Mouse (Mus musculus) G1E (cell line): ENCODE measurements around the gene Afmid. TPM values are rescaled to one million over a fixed set of nuclear protein-coding genes. Genes with fewer than 3 reads are reported as not detected.
"Not testable (repeated sequence)": the region's sequence is repeated elsewhere in the genome, so short reads cannot be mapped to it uniquely, and the experiment has no call there.

ENCODE experiments used
- ATAC-seq: 2 replicates; pipeline ENCODE4 v1.8.0; 2016; ENCODE audit warnings: mild to moderate bottlenecking; ENCODE audit not compliant: insufficient number of reproducible peaks, poor library complexity, low FRiP score, severe bottlenecking; ENCODE audit errors: extremely low read depth
- DNase-seq: peaks from one replicate; pipeline ENCODE4 v3.0.0; 2012; ENCODE audit warnings: low spot score
- H3K27me3 ChIP-seq: 2 replicates; pipeline ENCODE4 v1.6.1; 2012; ENCODE audit warnings: mild to moderate bottlenecking, low read length, inconsistent platforms; ENCODE audit not compliant: insufficient read depth
- H3K36me3 ChIP-seq: replicated peaks from 2 replicates; pipeline ENCODE3; 2012; ENCODE audit warnings: mild to moderate bottlenecking, inconsistent platforms
- H3K4me1 ChIP-seq: 2 replicates; pipeline ENCODE4 v1.6.1; 2012; ENCODE audit warnings: low read depth, low read length, inconsistent platforms, mixed read lengths; ENCODE audit not compliant: insufficient read depth
- H3K4me3 ChIP-seq: 2 replicates; pipeline ENCODE4 v1.5.1; 2012; ENCODE audit warnings: low read depth, mild to moderate bottlenecking, inconsistent platforms, low read length, moderate library complexity, mixed read lengths
- H3K9me3 ChIP-seq: replicated peaks from 2 replicates; pipeline ENCODE4 v1.6.1; 2012; ENCODE audit warnings: inconsistent platforms
- CTCF ChIP-seq: IDR thresholded peaks from 2 replicates; pipeline ENCODE4 v1.5.1; 2012; ENCODE audit warnings: low read depth, low read length, inconsistent platforms, mixed read lengths
- GATA1 ChIP-seq: IDR thresholded peaks from 2 replicates; pipeline ENCODE4 v1.6.1; 2012; ENCODE audit warnings: borderline replicate concordance, low read length, inconsistent platforms, mixed read lengths
- GATA2 ChIP-seq: IDR thresholded peaks from 2 replicates; pipeline ENCODE4 v1.6.1; 2012; ENCODE audit warnings: low read depth, low read length, inconsistent platforms, borderline replicate concordance
- POLR2AphosphoS5 ChIP-seq: IDR thresholded peaks from 2 replicates; pipeline ENCODE4 v1.6.1; 2012; ENCODE audit warnings: low read depth, low read length, inconsistent platforms; ENCODE audit not compliant: insufficient replicate concordance
- TAL1 ChIP-seq: conservative IDR thresholded peaks from 2 replicates; pipeline ENCODE4 v1.6.1; 2012; ENCODE audit warnings: low read depth, low read length, inconsistent platforms, mixed read lengths
- polyA plus RNA-seq: library from polyadenylated mRNA; stranded (reverse); fragments of >175 nt; gene quantifications from 2 replicates; pipeline ENCODE4 v1.2.3, GENCODE M21; 2012
- total RNA-seq, 2 experiments: library from RNA; stranded (forward) in 1 of 2; stranded (reverse) in 1 of 2; fragments of 200-1000 nt in 1 of 2; fragments of >200 nt in 1 of 2; fragmentation: Nextera tagmentation in 1 of 2; gene quantifications; 2 replicates each; pipeline ENCODE4 v1.2.3; 2014 to 2017

Afmid gene
- total and polyA plus RNA-seq, 3 experiments, result 3.7 to 23.0 (median 6.9) TPM

DNA sequence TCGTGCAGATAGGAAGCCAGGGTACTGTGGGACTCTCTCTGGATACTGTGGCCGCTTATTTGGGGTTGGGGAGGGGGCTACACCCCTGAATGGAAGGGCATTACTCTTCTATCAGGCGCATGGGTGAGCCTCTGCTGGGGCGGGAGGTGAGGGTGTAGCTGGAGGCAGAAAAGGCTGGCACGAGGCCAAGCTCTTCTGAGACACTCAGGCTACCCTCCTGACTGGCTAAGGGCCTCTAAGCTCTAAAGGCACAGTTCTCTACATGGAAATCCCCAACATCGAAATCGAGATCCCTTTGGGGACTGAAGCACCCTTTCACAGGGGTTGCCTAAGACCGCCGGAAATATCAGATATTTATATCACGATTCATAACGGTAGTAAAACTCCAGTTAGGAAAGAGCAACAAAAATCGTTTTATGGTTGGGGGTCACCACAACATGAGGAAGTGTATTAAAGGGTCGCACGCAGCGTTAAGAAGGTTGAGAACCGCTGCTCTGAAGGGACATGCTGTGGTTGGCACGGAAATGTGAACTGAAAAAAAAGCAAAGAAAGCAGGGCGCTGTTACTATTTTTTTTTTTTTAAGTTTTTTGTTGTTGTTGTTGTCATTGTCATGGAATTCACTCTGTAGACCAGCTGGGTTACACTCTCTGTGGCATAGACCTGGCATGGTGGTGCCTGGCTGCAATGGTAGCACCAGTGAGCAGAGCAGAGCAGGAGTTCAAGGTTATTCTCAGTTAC lies 2.6 kb downstream of the Afmid start:
- peaks cover 81% of the 10 kb centered on the region for H3K4me1 ChIP-seq
- H3K9me3 ChIP-seq, result no peaks in the 10 kb centered on the region
- no peak overlapping the region for H3K4me3 ChIP-seq
- peaks cover 21% of the 10 kb centered on the region for H3K36me3 ChIP-seq
- DNase-seq, result peak; percentile 33
- no peak for ATAC-seq
- TF ChIP-seq CTCF (no peak), GATA1 (no peak), POLR2AphosphoS5 (no peak), TAL1 (no peak), GATA2 (no peak)
- no peaks in the 10 kb centered on the region for H3K27me3 ChIP-seq

DNA sequence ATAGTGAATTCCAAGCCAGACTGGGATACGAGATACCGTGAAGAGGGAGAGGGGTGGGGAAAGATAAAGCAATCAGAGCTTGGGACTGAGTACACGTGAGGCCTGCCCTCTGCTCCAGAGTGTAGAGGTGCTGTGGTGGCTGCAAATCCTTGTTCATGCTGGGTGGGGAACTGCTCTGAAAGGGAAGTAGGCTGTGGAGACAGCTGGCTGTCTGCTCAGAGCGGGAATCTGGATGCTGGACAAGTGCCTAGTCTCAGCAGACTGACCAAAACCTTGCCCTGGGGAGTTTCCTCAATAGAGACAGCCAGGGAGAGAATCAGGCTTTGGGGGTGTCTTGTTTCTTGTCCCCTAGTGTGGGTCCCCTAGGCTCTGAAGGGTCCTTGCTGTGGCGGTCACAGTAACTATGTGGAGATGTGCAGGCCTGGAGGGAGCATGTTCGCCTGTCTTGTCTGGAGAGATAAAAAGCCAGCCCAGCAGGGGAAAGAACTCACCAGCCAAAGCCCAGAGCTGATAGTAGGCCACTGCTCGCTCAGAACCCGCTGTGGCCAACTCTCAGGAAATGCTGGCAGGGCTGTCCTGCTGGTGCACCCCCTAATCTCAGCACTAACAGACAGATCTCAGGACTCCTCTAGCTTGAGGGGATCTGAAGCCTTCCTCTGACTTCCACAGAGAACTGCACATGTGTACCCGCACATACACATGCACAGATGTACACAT lies 3.3 kb downstream of the Afmid start:
- no peak overlapping the region for H3K4me3 ChIP-seq
- DNase-seq (no peak), ATAC-seq (no peak)
- peaks cover 74% of the 10 kb centered on the region for H3K4me1 ChIP-seq
- H3K36me3 ChIP-seq, result peaks cover 14% of the 10 kb centered on the region
- no peaks in the 10 kb centered on the region for H3K9me3 ChIP-seq
- TF ChIP-seq GATA2 (no peak), POLR2AphosphoS5 (no peak), GATA1 (no peak), CTCF (no peak), TAL1 (no peak)
- H3K27me3 ChIP-seq, result no peaks in the 10 kb centered on the region

DNA sequence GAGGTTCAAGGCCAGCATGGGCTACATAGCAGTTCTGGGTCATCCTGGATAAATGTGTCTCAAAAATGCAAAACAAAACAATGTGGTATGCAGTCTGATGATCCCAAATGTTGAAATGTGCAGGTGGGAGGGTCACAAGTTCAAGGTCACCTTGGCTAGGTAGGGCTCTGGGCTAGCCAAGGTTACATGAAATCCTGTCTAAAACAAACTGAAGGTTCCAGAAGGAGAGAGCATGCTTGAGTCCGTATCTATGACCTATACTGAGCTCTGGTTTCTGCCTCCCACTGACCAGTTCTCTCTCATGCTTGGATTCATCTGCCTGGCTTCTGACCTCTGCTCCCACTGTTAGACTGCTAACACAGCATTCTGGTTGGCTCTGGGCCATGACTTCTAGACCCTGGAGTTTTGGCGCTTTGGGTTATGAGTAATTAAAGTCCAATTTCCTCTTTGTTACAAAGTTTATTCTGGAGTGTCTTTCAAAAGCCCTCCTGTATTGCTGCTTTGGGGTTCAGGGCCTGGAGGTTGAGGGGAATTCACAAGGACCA lies 4.0 kb downstream of the Afmid start:
- TF ChIP-seq GATA2, result no peak
- no peak for TF ChIP-seq CTCF
- no peak for TF ChIP-seq TAL1
- TF ChIP-seq GATA1, result no peak
- no peak for TF ChIP-seq POLR2AphosphoS5
- Histone ChIP-seq H3K27me3 (no peaks in the 10 kb centered on the region), H3K9me3 (no peaks in the 10 kb centered on the region), H3K36me3 (peaks cover 9% of the 10 kb centered on the region), H3K4me1 (peaks cover 69% of the 10 kb centered on the region), H3K4me3 (no peak overlapping the region)
- no peak for DNase-seq
- no peak for ATAC-seq

DNA sequence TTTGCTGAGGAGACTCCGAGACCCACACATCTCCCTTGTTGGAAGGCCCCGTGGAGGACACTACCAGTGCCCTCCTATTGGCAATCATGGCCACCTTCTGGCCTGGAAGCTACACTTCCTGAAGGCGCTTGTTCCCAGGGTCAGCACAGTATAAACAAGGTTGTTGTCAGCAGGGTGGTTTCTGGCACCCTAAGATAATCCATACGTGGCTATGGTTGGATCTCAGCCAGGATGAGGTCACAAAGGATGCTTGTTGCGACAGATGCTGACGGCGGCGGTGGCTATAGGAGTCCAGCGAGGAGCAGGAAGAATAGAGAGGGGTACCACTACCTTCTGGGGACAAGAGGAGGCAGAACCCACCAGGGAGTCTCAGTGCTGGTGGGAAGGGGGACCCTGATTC lies 4.7 kb downstream of the Afmid start:
- Histone ChIP-seq H3K4me3 (no peak overlapping the region), H3K9me3 (no peaks in the 10 kb centered on the region), H3K36me3 (peaks cover 10% of the 10 kb centered on the region), H3K27me3 (no peaks in the 10 kb centered on the region), H3K4me1 (peaks cover 63% of the 10 kb centered on the region)
- DNase-seq, result no peak
- no peak for ATAC-seq
- no peak for TF ChIP-seq GATA1
- TF ChIP-seq POLR2AphosphoS5, result no peak
- no peak for TF ChIP-seq CTCF
- no peak for TF ChIP-seq GATA2
- no peak for TF ChIP-seq TAL1

DNA sequence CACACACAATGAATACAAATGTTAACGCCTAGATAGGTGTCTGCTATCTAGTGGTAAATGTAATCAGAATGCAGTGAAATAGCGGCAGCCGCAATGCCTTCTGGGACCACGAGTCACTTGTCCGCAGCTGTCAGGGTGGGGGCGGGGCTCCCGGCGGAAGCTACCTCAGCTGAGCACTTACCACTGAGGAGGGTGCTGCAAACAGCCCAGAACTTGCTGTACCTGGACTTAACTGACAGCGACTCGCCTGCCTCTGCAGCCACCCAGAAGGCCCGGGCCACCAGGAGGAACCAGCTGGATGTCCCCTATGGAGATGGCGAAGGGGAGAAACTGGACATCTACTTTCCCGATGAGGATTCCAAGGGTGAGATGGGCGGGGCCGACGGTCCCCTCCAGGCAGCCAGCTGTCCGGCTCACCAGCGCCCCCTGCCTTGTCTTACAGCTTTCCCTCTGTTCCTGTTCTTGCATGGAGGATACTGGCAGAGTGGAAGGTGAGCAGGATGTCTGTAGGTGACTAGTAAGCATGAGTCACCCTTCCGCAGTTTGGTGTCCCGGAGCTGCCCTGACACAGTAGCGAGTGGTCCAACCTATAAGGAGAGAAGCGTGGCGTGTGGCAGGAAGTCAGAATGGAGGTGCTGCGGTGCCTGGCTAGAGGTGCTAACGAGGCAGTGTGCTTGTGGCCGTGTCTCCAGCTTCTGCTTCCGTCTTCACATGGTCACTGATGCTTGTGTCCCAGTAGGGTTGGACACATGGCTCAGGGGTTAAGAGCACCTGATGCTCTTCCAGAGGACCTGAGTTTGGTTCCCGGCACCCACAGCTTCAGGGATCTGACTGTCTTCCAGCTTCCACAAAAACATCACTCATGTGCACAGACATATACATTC lies 6.6 kb downstream of the Afmid start:
- Histone ChIP-seq H3K27me3 (no peaks in the 10 kb centered on the region), H3K9me3 (no peaks in the 10 kb centered on the region), H3K36me3 (peaks cover 13% of the 10 kb centered on the region), H3K4me1 (peaks cover 58% of the 10 kb centered on the region), H3K4me3 (peak overlapping the region; percentile 70)
- DNase-seq (peak; percentile 72), ATAC-seq (peak; percentile 67)
- no peak for TF ChIP-seq POLR2AphosphoS5
- TF ChIP-seq GATA1, result no peak
- peak; percentile 80 for TF ChIP-seq CTCF
- TF ChIP-seq TAL1, result no peak

DNA sequence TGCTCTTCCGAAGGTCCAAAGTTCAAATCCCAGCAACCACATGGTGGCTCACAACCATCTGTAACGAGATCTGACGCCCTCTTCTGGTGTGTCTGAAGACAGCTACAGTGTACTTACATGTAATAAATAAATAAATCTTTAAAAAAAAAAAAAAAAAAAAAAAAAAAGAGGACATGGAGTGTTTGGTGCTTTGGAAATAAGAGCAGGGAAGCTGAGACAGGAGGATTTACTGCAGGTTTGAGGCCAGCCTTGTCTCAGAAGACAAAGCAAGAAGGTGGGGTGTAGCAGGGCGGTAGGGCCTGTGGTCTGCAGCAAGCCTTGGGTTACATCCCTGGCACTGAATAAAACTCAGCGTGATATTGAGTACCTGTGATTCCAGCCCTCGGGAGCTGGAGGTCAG lies 7.8 kb downstream of the Afmid start:
- not testable (repeated sequence) for ATAC-seq, DNase-seq, H3K4me3 ChIP-seq, H3K9me3 ChIP-seq, H3K27me3 ChIP-seq
- peaks cover 13% of the 10 kb centered on the region for H3K36me3 ChIP-seq
- peaks cover 52% of the 10 kb centered on the region for H3K4me1 ChIP-seq
